Mouse (Mus musculus): ENCODE measurements around the gene Arfgap3.

Arfgap3 gene

GRCm38 (mm10) chr15:83254372-83255070 lies 95.5 kb downstream of the Arfgap3 start:
- in situ Hi-C loops (cut with MboI, MseI): no loop called here

GRCm38 (mm10) chr15:83252060-83252459 lies 98.0 kb downstream of the Arfgap3 start:
- in situ Hi-C loops (cut with MboI, MseI): no loop called here

- in situ Hi-C loops (cut with MboI, MseI): no loop called here
Observed at GRCm38 (mm10) chr15:83251176-83252004, 98.7 kb downstream of the Arfgap3 start, which contains the start of gene A4galt. Gene A4galt (minus strand): TSS chr15:83251774.

GRCm38 (mm10) chr15:83250651-83251175 lies 99.3 kb downstream of the Arfgap3 start:
- in situ Hi-C loops (cut with MboI, MseI): no loop called here
